Mouse (Mus musculus) liver, embryonic 16.5 days (tissue): ENCODE data around the gene Lrrc9. TPM values are rescaled to one million over a fixed set of nuclear protein-coding genes. Genes with fewer than 3 reads are reported as not detected.

Experiments used
- ATAC-seq: fragments of 200-750 bp; cut with Nextera tagmentation; 2 replicates; pipeline ENCODE4 v1.8.0; 2017; ENCODE audit warnings: low read depth, mild to moderate bottlenecking, moderate number of reproducible peaks, moderate library complexity
- H3K27ac ChIP-seq: fragments of 300-500 bp; sonication (generic); 2 replicates; pipeline ENCODE4 v1.5.1; 2014; ENCODE audit warnings: mild to moderate bottlenecking, low read length
- H3K27me3 ChIP-seq: fragments of 300-500 bp; sonication (generic); 2 replicates; pipeline ENCODE4 v1.6.1; 2014; ENCODE audit warnings: low read depth, low read length, mixed read lengths; ENCODE audit not compliant: control insufficient read depth, insufficient read depth
- H3K36me3 ChIP-seq: fragments of 300-500 bp; sonication (generic); 2 replicates; pipeline ENCODE4 v1.6.1; 2014; ENCODE audit warnings: mild to moderate bottlenecking; ENCODE audit not compliant: control insufficient read depth, insufficient read depth
- H3K4me1 ChIP-seq: fragments of 300-500 bp; sonication (generic); 2 replicates; pipeline ENCODE4 v1.6.1; 2014; ENCODE audit warnings: low read depth, low read length, mixed read lengths; ENCODE audit not compliant: control insufficient read depth
- H3K4me2 ChIP-seq: fragments of 300-500 bp; sonication (generic); 2 replicates; pipeline ENCODE4 v1.6.1; 2014; ENCODE audit warnings: low read depth, low read length, mixed read lengths
- H3K4me3 ChIP-seq: fragments of 300-500 bp; sonication (generic); 2 replicates; pipeline ENCODE4 v1.5.1; 2014; ENCODE audit warnings: low read depth, mild to moderate bottlenecking, low read length
- H3K9ac ChIP-seq: fragments of 300-500 bp; sonication (generic); 2 replicates; pipeline ENCODE4 v1.6.1; 2014; ENCODE audit warnings: low read depth, low read length
- H3K9me3 ChIP-seq: fragments of 300-500 bp; sonication (generic); replicated peaks from 2 replicates; pipeline ENCODE4 v1.6.1; 2016; ENCODE audit warnings: low read length; ENCODE audit not compliant: control insufficient read depth
- WGBS: fragments of 180-500 bp; shearing (Covaris S2); extraction: QIAGEN DNeasy Blood & Tissue Kit; methylation state at CpG from one replicate; pipeline ENCODE4 v1.1.7; 2014; ENCODE audit not compliant: insufficient replicate concordance; 5-methylcytosine and 5-hydroxymethylcytosine counted together
- polyA plus RNA-seq: library from polyadenylated mRNA; unstranded; fragments of >200 nt; fragmentation: Nextera tagmentation; extraction: Ambion mirVana; gene quantifications from 2 replicates; pipeline ENCODE4 v1.2.1, GENCODE M21; 2015

Lrrc9 gene
- polyA plus RNA-seq, 1 experiment from 2014 or later, result 0.04 TPM

GRCm38 (mm10) chr12:72461894-72462530, 20.3 kb downstream of the Lrrc9 start:
- H3K4me1 ChIP-seq, result no peaks in the 10 kb centered on the region
- H3K4me2 ChIP-seq, result peak overlapping the region; percentile 34; the same call in 1 of the 2 replicates
- H3K36me3 ChIP-seq, result no peaks in the 10 kb centered on the region
- H3K9ac ChIP-seq, result no peak overlapping the region
- H3K4me3 ChIP-seq, result no peak overlapping the region
- no peak for ATAC-seq
- no peaks in the 10 kb centered on the region for H3K27me3 ChIP-seq
- no peak overlapping the region for H3K27ac ChIP-seq
- WGBS, result 38% methylated on average over 5 of the region's 5 CpGs
- H3K9me3 ChIP-seq, result no peaks in the 10 kb centered on the region

- Histone ChIP-seq H3K36me3 (no peaks in the 10 kb centered on the region), H3K4me1 (no peaks in the 10 kb centered on the region), H3K4me3 (no peak overlapping the region), H3K9me3 (no peaks in the 10 kb centered on the region), H3K27ac (no peak overlapping the region), H3K9ac (no peak overlapping the region), H3K27me3 (no peaks in the 10 kb centered on the region), H3K4me2 (no peak overlapping the region)
- WGBS, result 59% methylated on average over 5 of the region's 5 CpGs
- no peak for ATAC-seq
Measured at GRCm38 (mm10) chr12:72465826-72466501, 24.3 kb downstream of the Lrrc9 start.

- Histone ChIP-seq H3K4me1 (no peaks in the 10 kb centered on the region), H3K9ac (no peak overlapping the region), H3K4me3 (no peak overlapping the region), H3K27me3 (no peaks in the 10 kb centered on the region), H3K9me3 (no peaks in the 10 kb centered on the region), H3K4me2 (no peak overlapping the region), H3K36me3 (no peaks in the 10 kb centered on the region), H3K27ac (no peak overlapping the region)
- no peak for ATAC-seq
- WGBS, result 74% methylated on average over 1 of the region's 1 CpGs
Measured at GRCm38 (mm10) chr12:72467269-72467668, 25.6 kb downstream of the Lrrc9 start.

- no peak for ATAC-seq
- WGBS, result 69% methylated on average over 4 of the region's 4 CpGs
Measured at GRCm38 (mm10) chr12:72467789-72468188, 26.1 kb downstream of the Lrrc9 start.

GRCm38 (mm10) chr12:72476773-72477450, 35.2 kb downstream of the Lrrc9 start:
- no peaks in the 10 kb centered on the region for H3K36me3 ChIP-seq
- H3K9me3 ChIP-seq, result no peaks in the 10 kb centered on the region
- no peak; the same call in 1 of the 2 replicates for ATAC-seq
- peak overlapping the region; percentile 24; the same call in 1 of the 2 replicates for H3K27ac ChIP-seq
- H3K4me1 ChIP-seq, result no peaks in the 10 kb centered on the region
- H3K4me2 ChIP-seq, result no peak overlapping the region
- H3K4me3 ChIP-seq, result no peak overlapping the region
- H3K9ac ChIP-seq, result no peak overlapping the region
- H3K27me3 ChIP-seq, result no peaks in the 10 kb centered on the region
- 47% methylated on average over 2 of the region's 2 CpGs for WGBS

More at GRCm38 (mm10) chr12:72467789-72468188, 26.1 kb downstream of the Lrrc9 start:
- H3K9me3 ChIP-seq, result no peaks in the 10 kb centered on the region
- H3K9ac ChIP-seq, result no peak overlapping the region
- H3K27me3 ChIP-seq, result no peaks in the 10 kb centered on the region
- no peak overlapping the region for H3K4me2 ChIP-seq
- no peak overlapping the region for H3K27ac ChIP-seq
- H3K36me3 ChIP-seq, result no peaks in the 10 kb centered on the region
- H3K4me3 ChIP-seq, result no peak overlapping the region
- no peaks in the 10 kb centered on the region for H3K4me1 ChIP-seq

- ATAC-seq, result no peak
- no peaks in the 10 kb centered on the region for H3K9me3 ChIP-seq
- H3K27me3 ChIP-seq, result no peaks in the 10 kb centered on the region
- H3K9ac ChIP-seq, result no peak overlapping the region
- no peak overlapping the region for H3K4me3 ChIP-seq
- no peak overlapping the region for H3K27ac ChIP-seq
- H3K36me3 ChIP-seq, result no peaks in the 10 kb centered on the region
- no peaks in the 10 kb centered on the region for H3K4me1 ChIP-seq
- no peak overlapping the region for H3K4me2 ChIP-seq
Measured at GRCm38 (mm10) chr12:72482226-72482625, 40.6 kb downstream of the Lrrc9 start.

GRCm38 (mm10) chr12:72484872-72485271, 43.2 kb downstream of the Lrrc9 start:
- Histone ChIP-seq H3K4me1 (no peaks in the 10 kb centered on the region), H3K9me3 (no peaks in the 10 kb centered on the region), H3K9ac (no peak overlapping the region), H3K27me3 (no peaks in the 10 kb centered on the region), H3K4me3 (no peak overlapping the region), H3K36me3 (no peaks in the 10 kb centered on the region), H3K4me2 (no peak overlapping the region), H3K27ac (no peak overlapping the region)
- no peak for ATAC-seq

- no peaks in the 10 kb centered on the region for H3K36me3 ChIP-seq
- H3K4me2 ChIP-seq, result no peak overlapping the region
- H3K4me3 ChIP-seq, result no peak overlapping the region
- peaks cover 2% of the 10 kb centered on the region for H3K4me1 ChIP-seq
- H3K9ac ChIP-seq, result no peak overlapping the region
- 29% methylated on average over 3 of the region's 3 CpGs for WGBS
- ATAC-seq, result no peak
- H3K27ac ChIP-seq, result no peak overlapping the region
- no peaks in the 10 kb centered on the region for H3K9me3 ChIP-seq
- H3K27me3 ChIP-seq, result no peaks in the 10 kb centered on the region
Measured at GRCm38 (mm10) chr12:72487498-72487897, 45.8 kb downstream of the Lrrc9 start.

- peak overlapping the region; percentile 62 for H3K27ac ChIP-seq
Measured at GRCm38 (mm10) chr12:72489995-72490394, 48.3 kb downstream of the Lrrc9 start.

More at GRCm38 (mm10) chr12:72489995-72490394, 48.3 kb downstream of the Lrrc9 start:
- WGBS, result 51% methylated on average over 3 of the region's 3 CpGs
- ATAC-seq, result peak; percentile 88
- Histone ChIP-seq H3K27me3 (no peaks in the 10 kb centered on the region), H3K4me2 (no peak overlapping the region), H3K9ac (no peak overlapping the region), H3K4me3 (no peak overlapping the region), H3K9me3 (no peaks in the 10 kb centered on the region), H3K36me3 (no peaks in the 10 kb centered on the region), H3K4me1 (peaks cover 2% of the 10 kb centered on the region)
